Mouse (Mus musculus): ENCODE data around the gene Fam72a. TPM values are rescaled to one million over a fixed set of nuclear protein-coding genes. Genes with fewer than 3 reads are reported as not detected.

Gene Fam72a
- total RNA-seq (2021) = 1 to 10 TPM in 1 of 2 experiments, under 1 TPM in 1; 0.96 to 1.3 TPM
- long read RNA-seq, experiment 1, partial matches to known transcripts = 1 of 3 reads
- long read RNA-seq, experiment 1, other reads (novel, unspliced or antisense) = 0 of 3 reads
- long read RNA-seq, experiment 2, partial matches to known transcripts = 0 of 1 reads
- long read RNA-seq, experiment 2, other reads (novel, unspliced or antisense) = 1 of 1 reads

GRCm38 (mm10) chr1:131527281-131528080 is at the start of gene Fam72a, which contains the start of gene Srgap2:
Gene Fam72a (plus strand): TSS chr1:131527903.
Gene Srgap2 (minus strand): TSS chr1:131527352.
- peak; percentile 98 for DNase-seq (ENCODE audit: extremely low spot score in 1 of 2, low spot score in 2 of 2)
- intact Hi-C loops (cut with DNase I) = loop anchor here (2.0 to 10.0 kb wide), 4 partner anchors 45 to 235 kb away; no protein-coding TSS in a partner anchor
- TF ChIP-seq CTCF (IDR thresholded peaks at IDR 0.05) = no peak
- peak within 1 kb of the TSS; percentile 96 for H3K27ac ChIP-seq
- H3K4me3 ChIP-seq = peak within 1 kb of the TSS; percentile 92

GRCm38 (mm10) chr1:131478770-131479305 is 48.9 kb upstream of the Fam72a start:
- DNase-seq (ENCODE audit: extremely low spot score in 1 of 2, low spot score in 2 of 2) = no peak
- Histone ChIP-seq H3K4me3 (no peak overlapping the region), H3K27ac (no peak overlapping the region)
- intact Hi-C loops (cut with DNase I) = no loop called here
- TF ChIP-seq CTCF (IDR thresholded peaks at IDR 0.05) = no peak

- no peak for TF ChIP-seq CTCF (IDR thresholded peaks at IDR 0.05)
- intact Hi-C loops (cut with DNase I) = loop anchor here (5.0 kb wide), 1 partner anchor 46 kb away; the partner anchor contains the start of genes Fam72a and Srgap2
Measured at GRCm38 (mm10) chr1:131481391-131481790, 46.3 kb upstream of the Fam72a start.

GRCm38 (mm10) chr1:131482242-131482641 is 45.5 kb upstream of the Fam72a start:
- H3K4me3 ChIP-seq = no peak overlapping the region
- no peak for TF ChIP-seq CTCF (IDR thresholded peaks at IDR 0.05)
- no peak for DNase-seq (ENCODE audit: extremely low spot score in 1 of 2, low spot score in 2 of 2)
- intact Hi-C loops (cut with DNase I) = loop anchor here (5.0 kb wide), 1 partner anchor 45 kb away; the partner anchor contains the start of genes Fam72a and Srgap2
- no peak overlapping the region for H3K27ac ChIP-seq

More at GRCm38 (mm10) chr1:131481391-131481790, 46.3 kb upstream of the Fam72a start:
- Histone ChIP-seq H3K4me3 (no peak overlapping the region), H3K27ac (no peak overlapping the region)
- DNase-seq (ENCODE audit: extremely low spot score in 1 of 2, low spot score in 2 of 2) = no peak

- DNase-seq (ENCODE audit: extremely low spot score in 1 of 2, low spot score in 2 of 2) = no peak
- no peak for TF ChIP-seq CTCF (IDR thresholded peaks at IDR 0.05)
- intact Hi-C loops (cut with DNase I) = no loop called here
- no peak overlapping the region for H3K27ac ChIP-seq
- H3K4me3 ChIP-seq = no peak overlapping the region
Measured at GRCm38 (mm10) chr1:131486094-131486850, 41.4 kb upstream of the Fam72a start.

- no peak overlapping the region for H3K27ac ChIP-seq
- no peak overlapping the region for H3K4me3 ChIP-seq
- DNase-seq (ENCODE audit: extremely low spot score in 1 of 2, low spot score in 2 of 2) = no peak
- intact Hi-C loops (cut with DNase I) = no loop called here
- TF ChIP-seq CTCF (IDR thresholded peaks at IDR 0.05) = no peak
Measured at GRCm38 (mm10) chr1:131489312-131489711, 38.4 kb upstream of the Fam72a start.

- intact Hi-C loops (cut with DNase I) = no loop called here
- Histone ChIP-seq H3K4me3 (no peak overlapping the region), H3K27ac (peak overlapping the region; percentile 20; the same call in 1 of the 2 replicates)
- no peak for DNase-seq (ENCODE audit: extremely low spot score in 1 of 2, low spot score in 2 of 2)
- TF ChIP-seq CTCF (IDR thresholded peaks at IDR 0.05) = no peak
Measured at GRCm38 (mm10) chr1:131491579-131491978, 36.1 kb upstream of the Fam72a start.

GRCm38 (mm10) chr1:131492360-131492759 is 35.3 kb upstream of the Fam72a start:
- DNase-seq (ENCODE audit: extremely low spot score in 1 of 2, low spot score in 2 of 2) = no peak
- no peak for TF ChIP-seq CTCF (IDR thresholded peaks at IDR 0.05)
- intact Hi-C loops (cut with DNase I) = no loop called here
- H3K4me3 ChIP-seq = no peak overlapping the region
- H3K27ac ChIP-seq = no peak overlapping the region; the same call in 1 of the 2 replicates

- H3K27ac ChIP-seq = peak overlapping the region; percentile 30; the same call in 1 of the 2 replicates
- TF ChIP-seq CTCF (IDR thresholded peaks at IDR 0.05) = no peak
- no peak for DNase-seq (ENCODE audit: extremely low spot score in 1 of 2, low spot score in 2 of 2)
- intact Hi-C loops (cut with DNase I) = no loop called here
- no peak overlapping the region for H3K4me3 ChIP-seq
Measured at GRCm38 (mm10) chr1:131493966-131494898, 33.5 kb upstream of the Fam72a start.

GRCm38 (mm10) chr1:131498231-131498630 is 29.5 kb upstream of the Fam72a start:
- Histone ChIP-seq H3K4me3 (no peak overlapping the region), H3K27ac (no peak overlapping the region)
- no peak for TF ChIP-seq CTCF (IDR thresholded peaks at IDR 0.05)
- no peak for DNase-seq (ENCODE audit: extremely low spot score in 1 of 2, low spot score in 2 of 2)
- intact Hi-C loops (cut with DNase I) = no loop called here

Measured in left cerebral cortex, adult 2 months (tissue).